Mouse (Mus musculus) limb, embryonic 11.5 days (tissue): ENCODE results near the gene Ubac2. TPM values are rescaled to one million over a fixed set of nuclear protein-coding genes. Genes with fewer than 3 reads are reported as not detected.

Experiments used
- ATAC-seq: fragments of 200-750 bp; cut with Nextera tagmentation; 2 replicates; pipeline ENCODE4 v1.8.0; 2017; ENCODE audit warnings: low read depth; ENCODE audit not compliant: insufficient number of reproducible peaks, low FRiP score, low TSS enrichment
- DNase-seq: peaks from one replicate; pipeline ENCODE4 v3.0.0-alpha.2; 2015; ENCODE audit warnings: low spot score
- H3K27ac ChIP-seq: fragments of 300-500 bp; sonication (generic); replicated peaks from 2 replicates; pipeline ENCODE4 v1.5.1; 2014; ENCODE audit warnings: low read depth, mild to moderate bottlenecking, low read length
- H3K27me3 ChIP-seq: fragments of 300-500 bp; sonication (generic); 2 replicates; pipeline ENCODE4 v1.6.1; 2014; ENCODE audit warnings: mild to moderate bottlenecking, low read length, mixed read lengths; ENCODE audit not compliant: control insufficient read depth, insufficient read depth
- H3K36me3 ChIP-seq: fragments of 300-500 bp; sonication (generic); 2 replicates; pipeline ENCODE4 v1.6.1; 2014; ENCODE audit warnings: mild to moderate bottlenecking, low read length, moderate library complexity, mixed read lengths; ENCODE audit not compliant: control insufficient read depth, insufficient read depth
- H3K4me1 ChIP-seq: fragments of 300-500 bp; sonication (generic); 2 replicates; pipeline ENCODE4 v1.6.1; 2014; ENCODE audit warnings: low read length, mixed read lengths; ENCODE audit not compliant: control insufficient read depth, insufficient read depth
- H3K4me2 ChIP-seq: fragments of 300-500 bp; sonication (generic); 2 replicates; pipeline ENCODE4 v1.6.1; 2014; ENCODE audit warnings: low read depth, mild to moderate bottlenecking, moderate library complexity; ENCODE audit not compliant: severe bottlenecking
- H3K4me3 ChIP-seq: fragments of 300-500 bp; sonication (generic); 2 replicates; pipeline ENCODE4 v1.5.1; 2014; ENCODE audit warnings: low read depth, low read length
- H3K9ac ChIP-seq: fragments of 300-500 bp; sonication (generic); 2 replicates; pipeline ENCODE4 v1.6.1; 2014; ENCODE audit warnings: mild to moderate bottlenecking, low read length
- H3K9me3 ChIP-seq: fragments of 300-500 bp; sonication (generic); 2 replicates; pipeline ENCODE4 v1.6.1; 2016; ENCODE audit warnings: low read length; ENCODE audit not compliant: control insufficient read depth
- WGBS: fragments of 180-500 bp; shearing (Covaris S2); extraction: QIAGEN DNeasy Blood & Tissue Kit; methylation state at CpG from one replicate; pipeline ENCODE4 v1.1.7; 2014; 5-methylcytosine and 5-hydroxymethylcytosine counted together
- polyA plus RNA-seq: library from polyadenylated mRNA; unstranded; fragments of >200 nt; fragmentation: Nextera tagmentation; extraction: Ambion mirVana; gene quantifications from 2 replicates; pipeline ENCODE4 v1.2.1, GENCODE M21; 2014

Ubac2 gene
- polyA plus RNA-seq, 1 experiment from 2014 or later, result 75.4 TPM

GRCm38 (mm10) chr14:122068801-122069695, 190.6 kb downstream of the Ubac2 start:
- H3K4me3 ChIP-seq, result no peak overlapping the region
- no peak overlapping the region for H3K4me2 ChIP-seq
- DNase-seq, result no peak
- no peak for ATAC-seq
- no peaks in the 10 kb centered on the region for H3K9me3 ChIP-seq
- no peak overlapping the region for H3K27ac ChIP-seq
- no peak overlapping the region; the same call in 1 of the 2 replicates for H3K9ac ChIP-seq
- no peaks in the 10 kb centered on the region for H3K4me1 ChIP-seq
- H3K27me3 ChIP-seq, result no peaks in the 10 kb centered on the region
- 67% methylated on average over 11 of the region's 11 CpGs for WGBS
- no peaks in the 10 kb centered on the region for H3K36me3 ChIP-seq

GRCm38 (mm10) chr14:122069948-122070347, 191.5 kb downstream of the Ubac2 start:
- H3K36me3 ChIP-seq, result no peaks in the 10 kb centered on the region
- DNase-seq (no peak), ATAC-seq (no peak)
- 80% methylated on average over 3 of the region's 3 CpGs for WGBS
- no peak overlapping the region for H3K27ac ChIP-seq
- H3K27me3 ChIP-seq, result no peaks in the 10 kb centered on the region
- H3K9me3 ChIP-seq, result no peaks in the 10 kb centered on the region
- H3K9ac ChIP-seq, result no peak overlapping the region
- H3K4me1 ChIP-seq, result no peaks in the 10 kb centered on the region
- H3K4me3 ChIP-seq, result no peak overlapping the region
- H3K4me2 ChIP-seq, result no peak overlapping the region

Other genes with a start within 250 kb of the Ubac2 start
- 5.8 and 6.5 TPM in 2 replicates for gene Dock9, start 80.8 kb upstream of the Ubac2 start, polyA plus RNA-seq
- 0.09 and 0.21 TPM in 2 replicates for gene Gpr18, start 37.2 kb downstream of the Ubac2 start, polyA plus RNA-seq
- gene Gpr183, start 86.6 kb downstream of the Ubac2 start, polyA plus RNA-seq, result 2.1 and 3.0 TPM in 2 replicates
- gene Timm8a2, start 156.1 kb downstream of the Ubac2 start, polyA plus RNA-seq, result not detected in 2 replicates
- gene Tm9sf2, start 228.4 kb downstream of the Ubac2 start, polyA plus RNA-seq, result 117 and 119 TPM in 2 replicates